8 mouse cellular contexts compared by ENCODE assay signal in the genomic region with DNA sequence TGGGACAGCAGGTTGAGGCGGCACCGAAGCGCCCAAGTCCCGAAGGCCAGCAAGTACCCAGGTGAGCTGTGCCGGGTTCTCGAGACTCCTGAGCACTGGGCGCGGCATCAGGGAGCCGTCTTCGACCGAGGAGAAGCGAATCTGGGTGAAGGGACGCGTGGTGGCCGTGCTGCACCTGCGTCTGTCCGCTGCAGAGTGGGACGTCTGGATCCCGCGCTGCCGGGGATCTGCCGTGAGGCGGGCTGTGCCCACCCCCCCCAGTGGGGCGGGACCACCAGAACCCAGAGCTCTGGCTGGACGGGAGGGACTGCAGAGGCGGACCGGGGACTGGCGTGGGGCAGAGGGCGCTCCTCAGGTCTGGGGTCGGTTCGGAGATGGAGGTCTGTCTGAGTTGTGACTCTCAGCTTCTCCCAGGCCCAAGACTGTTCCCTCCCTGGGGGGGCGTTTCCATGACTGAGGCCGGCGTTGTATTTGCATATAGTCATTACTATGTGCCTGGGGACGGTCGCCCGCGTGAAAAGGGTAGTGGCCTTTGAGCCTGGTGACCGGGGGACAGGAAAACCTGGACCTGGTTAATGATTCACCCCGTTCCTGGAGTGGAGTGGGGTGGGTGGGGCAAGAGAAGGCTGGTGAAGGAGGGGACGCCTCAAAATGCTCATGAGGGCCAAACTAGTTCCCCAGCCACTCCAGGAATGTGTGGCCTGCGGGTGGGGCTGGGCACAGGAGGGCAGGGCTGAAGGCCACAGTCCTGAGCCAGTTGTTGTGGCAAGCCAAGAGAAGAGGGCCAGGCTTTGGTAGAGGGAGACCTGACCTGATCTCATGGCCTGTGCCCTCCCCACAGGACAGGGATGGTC. TPM values are rescaled to one million over a fixed set of nuclear protein-coding genes. Genes with fewer than 3 reads are reported as not detected.
A peak's percentile ranks its signal among the peaks of the same experiment; 100 is the strongest.
DNase-seq lines count a peak whose midpoint lies in the region; ATAC-seq and TF ChIP-seq lines count a peak whose summit lies in the region.

No protein-coding gene starts in this region.

- no peak for TF ChIP-seq EP300 in ES-Bruce4 (IDR thresholded peaks at IDR 0.05; ENCODE audit: insufficient read depth, low read depth, low read length)

- no peak for TF ChIP-seq CTCF in ES-Bruce4 (IDR thresholded peaks at IDR 0.05; ENCODE audit: low read depth, low read length)
- TF ChIP-seq CTCF in liver, adult 2 months (IDR thresholded peaks at IDR 0.05; ENCODE audit: low read depth, low read length): no peak

- H3K27ac ChIP-seq in ES-Bruce4 (ENCODE audit: insufficient read depth, low read length): peak overlapping the region; percentile 37; the same call in 1 of the 2 replicates
- H3K27ac ChIP-seq in embryonic facial prominence, embryonic 10.5 days (replicated peaks): peak overlapping the region; percentile 95
- H3K27ac ChIP-seq in hindbrain, embryonic 14.5 days: peak overlapping the region; percentile 49; the same call in 1 of the 2 replicates
- peak overlapping the region; percentile 91 for H3K27ac ChIP-seq in liver, adult 2 months (replicated peaks; ENCODE audit: insufficient read depth, low read depth, low read length)
- peak overlapping the region; percentile 30; the same call in 1 of the 2 replicates for H3K27ac ChIP-seq in midbrain, embryonic 16.5 days (ENCODE audit: low read length)

- peak overlapping the region; percentile 83 for H3K4me2 ChIP-seq in hindbrain, embryonic 14.5 days (replicated peaks)
- H3K4me2 ChIP-seq in midbrain, embryonic 16.5 days (ENCODE audit: low read length): peak overlapping the region; percentile 87

- peaks cover 12% of the 10 kb centered on the region; the same call in 1 of the 2 replicates for H3K79me2 ChIP-seq in liver, adult 2 months (ENCODE audit: control insufficient read depth, insufficient read depth, low read length)

- peaks cover 10% of the 10 kb centered on the region for H3K4me1 ChIP-seq in ES-Bruce4 (ENCODE audit: control insufficient read depth, insufficient read depth, low read length)
- peaks cover 70% of the 10 kb centered on the region for H3K4me1 ChIP-seq in embryonic facial prominence, embryonic 10.5 days
- H3K4me1 ChIP-seq in hindbrain, embryonic 14.5 days (replicated peaks; ENCODE audit: control insufficient read depth, insufficient read depth, low read length): peaks cover 17% of the 10 kb centered on the region
- H3K4me1 ChIP-seq in liver, adult 2 months (ENCODE audit: control insufficient read depth, insufficient read depth, low read length): peaks cover 17% of the 10 kb centered on the region
- peaks cover 11% of the 10 kb centered on the region for H3K4me1 ChIP-seq in midbrain, embryonic 16.5 days (ENCODE audit: control insufficient read depth, insufficient read depth, low read length)

- TF ChIP-seq POLR2A in ES-Bruce4 (IDR thresholded peaks at IDR 0.05; ENCODE audit: insufficient read depth, low read length): peak; percentile 22
- peak; percentile 50 for TF ChIP-seq POLR2A in liver, adult 2 months (IDR thresholded peaks at IDR 0.05; ENCODE audit: extremely low read depth, insufficient read depth, low read length)

- H3K4me3 ChIP-seq in ES-Bruce4 (ENCODE audit: low read depth, low read length): peak overlapping the region; percentile 90
- peak overlapping the region; percentile 77 for H3K4me3 ChIP-seq in embryonic facial prominence, embryonic 10.5 days
- peak overlapping the region; percentile 62 for H3K4me3 ChIP-seq in hindbrain, embryonic 14.5 days (replicated peaks; ENCODE audit: low read length)
- H3K4me3 ChIP-seq in liver, adult 2 months (ENCODE audit: insufficient read depth, low read depth, low read length): peak overlapping the region; percentile 87
- peak overlapping the region; percentile 62 for H3K4me3 ChIP-seq in midbrain, embryonic 16.5 days (ENCODE audit: low read depth, low read length)

- WGBS in embryonic facial prominence, embryonic 10.5 days: under 1% methylated on average over 42 of the region's 42 CpGs
- WGBS in hindbrain, embryonic 14.5 days: 1% methylated on average over 41 of the region's 42 CpGs
- whole genome bisulfite sequencing in liver, adult 2 months: 2% methylated on average over 42 of the region's 42 CpGs
- WGBS in midbrain, embryonic 16.5 days: under 1% methylated on average over 41 of the region's 42 CpGs

- ATAC-seq in hindbrain, embryonic 14.5 days (ENCODE audit: low FRiP score): peak; percentile 68
- ATAC-seq in midbrain, embryonic 16.5 days: peak; percentile 54

- no peaks in the 10 kb centered on the region for H3K9me3 ChIP-seq in ES-Bruce4 (replicated peaks; ENCODE audit: control insufficient read depth, insufficient read depth, low read length, poor library complexity, severe bottlenecking)
- H3K9me3 ChIP-seq in embryonic facial prominence, embryonic 10.5 days: no peaks in the 10 kb centered on the region
- no peaks in the 10 kb centered on the region for H3K9me3 ChIP-seq in hindbrain, embryonic 14.5 days (ENCODE audit: control insufficient read depth, low read length)
- H3K9me3 ChIP-seq in midbrain, embryonic 16.5 days (replicated peaks; ENCODE audit: control insufficient read depth, low read length, poor library complexity, severe bottlenecking): no peaks in the 10 kb centered on the region

- peak; percentile 61 for DNase-seq in cerebellum, adult 9-11 months
- no peak for DNase-seq in cerebellum, postnatal 36 days
- DNase-seq in embryonic facial prominence, embryonic 10.5 days (ENCODE audit: low spot score): no peak
- DNase-seq in hindbrain, embryonic 14.5 days (ENCODE audit: low spot score): no peak
- peak; percentile 99 for DNase-seq in liver, adult 2 months (ENCODE audit: extremely low read depth, low read depth, low spot score)
- no peak for DNase-seq in testis, postnatal 10 days (ENCODE audit: low spot score)

- no peaks in the 10 kb centered on the region for H3K27me3 ChIP-seq in ES-Bruce4 (ENCODE audit: control insufficient read depth, insufficient read depth, low read length, poor library complexity, severe bottlenecking)
- H3K27me3 ChIP-seq in embryonic facial prominence, embryonic 10.5 days (replicated peaks; ENCODE audit: low read depth, poor library complexity, severe bottlenecking): no peaks in the 10 kb centered on the region
- no peaks in the 10 kb centered on the region for H3K27me3 ChIP-seq in hindbrain, embryonic 14.5 days (ENCODE audit: control insufficient read depth, insufficient read depth, low read length)
- no peaks in the 10 kb centered on the region for H3K27me3 ChIP-seq in liver, adult 2 months (ENCODE audit: control insufficient read depth, insufficient read depth, low read length)
- no peaks in the 10 kb centered on the region for H3K27me3 ChIP-seq in midbrain, embryonic 16.5 days (ENCODE audit: control insufficient read depth, insufficient read depth, low read depth, low read length)

- H3K9ac ChIP-seq in ES-Bruce4 (ENCODE audit: low read depth, poor library complexity, severe bottlenecking): peak overlapping the region; percentile 50
- H3K9ac ChIP-seq in hindbrain, embryonic 14.5 days: peak overlapping the region; percentile 66
- peak overlapping the region; percentile 88 for H3K9ac ChIP-seq in liver, adult 2 months (ENCODE audit: low read depth, low read length)
- peak overlapping the region; percentile 71 for H3K9ac ChIP-seq in midbrain, embryonic 16.5 days (ENCODE audit: low read depth, low read length)

- H3K36me3 ChIP-seq in ES-Bruce4 (ENCODE audit: control insufficient read depth, insufficient read depth, low read length, poor library complexity, severe bottlenecking): 0 out of 2 replicates have a peak, but pooled peaks cover 5% of the 10 kb centered on the region
- peaks cover 32% of the 10 kb centered on the region for H3K36me3 ChIP-seq in embryonic facial prominence, embryonic 10.5 days (replicated peaks)
- no peaks in the 10 kb centered on the region; the same call in 1 of the 2 replicates for H3K36me3 ChIP-seq in hindbrain, embryonic 14.5 days (replicated peaks; ENCODE audit: control insufficient read depth, insufficient read depth)
- H3K36me3 ChIP-seq in liver, adult 2 months (ENCODE audit: control insufficient read depth, insufficient read depth, low read length): no peaks in the 10 kb centered on the region
- H3K36me3 ChIP-seq in midbrain, embryonic 16.5 days (ENCODE audit: control insufficient read depth, insufficient read depth, low read length): no peaks in the 10 kb centered on the region; the same call in 1 of the 2 replicates

RNA-seq across cellular contexts. Expression of a gene that starts 0.4 kb away (rescaled TPM):
- polyA plus RNA-seq in ES-Bruce4 (2011; ENCODE audit: insufficient read depth, insufficient read length, low read depth, missing spikeins): 29.6 and 36.3 TPM in 2 replicates
- 54.5 and 56.0 TPM in 2 replicates for polyA plus RNA-seq in embryonic facial prominence, embryonic 10.5 days (2016; fragmentation: Nextera tagmentation; extraction: Ambion mirVana)
- polyA plus RNA-seq in hindbrain, embryonic 14.5 days (2014; fragmentation: Nextera tagmentation; extraction: Ambion mirVana): 20.2 and 23.5 TPM in 2 replicates
- total RNA-seq in liver, adult 2 months (2014; rRNA removed): 21.6 and 22.5 TPM in 2 replicates
- 49.1 and 53.3 TPM in 2 replicates for polyA plus RNA-seq in liver, adult 2 months (2012; rRNA removed)
- polyA plus RNA-seq in midbrain, embryonic 16.5 days (2015; fragmentation: Nextera tagmentation; extraction: Ambion mirVana): 19.8 and 21.2 TPM in 2 replicates

RNA-seq across cellular contexts. Expression of a gene that starts 2.2 kb away (rescaled TPM):
- 5.9 and 6.6 TPM in 2 replicates for polyA plus RNA-seq in ES-Bruce4 (2011; ENCODE audit: insufficient read depth, insufficient read length, low read depth, missing spikeins)
- 4.9 and 5.3 TPM in 2 replicates for polyA plus RNA-seq in embryonic facial prominence, embryonic 10.5 days (2016; fragmentation: Nextera tagmentation; extraction: Ambion mirVana)
- 0.20 and 0.66 TPM in 2 replicates for polyA plus RNA-seq in hindbrain, embryonic 14.5 days (2014; fragmentation: Nextera tagmentation; extraction: Ambion mirVana)
- 0.47 and 0.83 TPM in 2 replicates for total RNA-seq in liver, adult 2 months (2014; rRNA removed)
- polyA plus RNA-seq in liver, adult 2 months (2012; rRNA removed): 1.4 and 2.2 TPM in 2 replicates
- polyA plus RNA-seq in midbrain, embryonic 16.5 days (2015; fragmentation: Nextera tagmentation; extraction: Ambion mirVana): 0.23 and 0.81 TPM in 2 replicates

RNA-seq across cellular contexts. Expression of a gene that starts 12.5 kb away (rescaled TPM):
- polyA plus RNA-seq in ES-Bruce4 (2011; ENCODE audit: insufficient read depth, insufficient read length, low read depth, missing spikeins): 99.5 and 99.9 TPM in 2 replicates
- polyA plus RNA-seq in embryonic facial prominence, embryonic 10.5 days (2016; fragmentation: Nextera tagmentation; extraction: Ambion mirVana): 114 and 124 TPM in 2 replicates
- 61.8 and 63.5 TPM in 2 replicates for polyA plus RNA-seq in hindbrain, embryonic 14.5 days (2014; fragmentation: Nextera tagmentation; extraction: Ambion mirVana)
- 8.1 and 12.6 TPM in 2 replicates for total RNA-seq in liver, adult 2 months (2014; rRNA removed)
- polyA plus RNA-seq in liver, adult 2 months (2012; rRNA removed): 6.7 and 9.2 TPM in 2 replicates
- 68.0 and 72.3 TPM in 2 replicates for polyA plus RNA-seq in midbrain, embryonic 16.5 days (2015; fragmentation: Nextera tagmentation; extraction: Ambion mirVana)

RNA-seq across cellular contexts. Expression of a gene that starts 22.1 kb away (rescaled TPM):
- 3.3 and 3.4 TPM in 2 replicates for polyA plus RNA-seq in ES-Bruce4 (2011; ENCODE audit: insufficient read depth, insufficient read length, low read depth, missing spikeins)
- polyA plus RNA-seq in embryonic facial prominence, embryonic 10.5 days (2016; fragmentation: Nextera tagmentation; extraction: Ambion mirVana): 15.1 and 18.1 TPM in 2 replicates
- 6.6 and 7.6 TPM in 2 replicates for polyA plus RNA-seq in hindbrain, embryonic 14.5 days (2014; fragmentation: Nextera tagmentation; extraction: Ambion mirVana)
- 1.8 and 2.1 TPM in 2 replicates for total RNA-seq in liver, adult 2 months (2014; rRNA removed)
- polyA plus RNA-seq in liver, adult 2 months (2012; rRNA removed): 4.4 and 4.8 TPM in 2 replicates
- polyA plus RNA-seq in midbrain, embryonic 16.5 days (2015; fragmentation: Nextera tagmentation; extraction: Ambion mirVana): 11.5 and 12.7 TPM in 2 replicates

RNA-seq across cellular contexts. Expression of a gene that starts 22.3 kb away (rescaled TPM):
- 50.5 and 51.8 TPM in 2 replicates for polyA plus RNA-seq in ES-Bruce4 (2011; ENCODE audit: insufficient read depth, insufficient read length, low read depth, missing spikeins)
- polyA plus RNA-seq in embryonic facial prominence, embryonic 10.5 days (2016; fragmentation: Nextera tagmentation; extraction: Ambion mirVana): 94.3 and 94.9 TPM in 2 replicates
- polyA plus RNA-seq in hindbrain, embryonic 14.5 days (2014; fragmentation: Nextera tagmentation; extraction: Ambion mirVana): 168 and 187 TPM in 2 replicates
- total RNA-seq in liver, adult 2 months (2014; rRNA removed): 37.6 and 53.8 TPM in 2 replicates
- 50.4 and 58.9 TPM in 2 replicates for polyA plus RNA-seq in liver, adult 2 months (2012; rRNA removed)
- polyA plus RNA-seq in midbrain, embryonic 16.5 days (2015; fragmentation: Nextera tagmentation; extraction: Ambion mirVana): 139 and 144 TPM in 2 replicates

Comparison
In these comparisons a context has a peak if more than half of its experiments do, and no peak if none do; other contexts are left out.
1. DNase-seq: peak in cerebellum, adult 9-11 months (single experiment) and liver, adult 2 months (single experiment); none in cerebellum, postnatal 36 days (0 of 2), embryonic facial prominence, embryonic 10.5 days (single experiment), hindbrain, embryonic 14.5 days (single experiment) and testis, postnatal 10 days (single experiment).
2. H3K27ac ChIP-seq: peak in every context shown above with its lines; median percentile 95 in embryonic facial prominence, embryonic 10.5 days; 91 in liver, adult 2 months; 49 in hindbrain, embryonic 14.5 days; 37 in ES-Bruce4; 30 in midbrain, embryonic 16.5 days.
3. Peak in every context shown above with its lines, with median percentiles within 50 percentile points of each other: H3K4me3 ChIP-seq and H3K9ac ChIP-seq.